Mouse (Mus musculus): ENCODE measurements around the gene Prrt4. TPM values are rescaled to one million over a fixed set of nuclear protein-coding genes. Genes with fewer than 3 reads are reported as not detected.

Prrt4 gene
- polyA plus RNA-seq, 1 experiment, result 0.02 TPM

- peaks cover 48% of the 10 kb centered on the region for H3K36me3 ChIP-seq (ENCODE audit: control insufficient read depth)
- no peaks in the 10 kb centered on the region for H3K4me1 ChIP-seq (ENCODE audit: control insufficient read depth)
- no peaks in the 10 kb centered on the region for H3K9me3 ChIP-seq (ENCODE audit: control insufficient read depth, low read length)
- no peaks in the 10 kb centered on the region for H3K27me3 ChIP-seq (ENCODE audit: control insufficient read depth)
- no peak overlapping the region for H3K4me3 ChIP-seq (replicated peaks)
- TF ChIP-seq GATA1 (IDR thresholded peaks at IDR 0.05; ENCODE audit: low read length) (no peak), TAL1 (IDR thresholded peaks at IDR 0.05; ENCODE audit: low read length) (no peak)
Measured at GRCm38 (mm10) chr6:29145456-29146307, 33.7 kb downstream of the Prrt4 start.

- no peaks in the 10 kb centered on the region for H3K9me3 ChIP-seq (ENCODE audit: control insufficient read depth, low read length)
- H3K27me3 ChIP-seq (ENCODE audit: control insufficient read depth), result no peaks in the 10 kb centered on the region
- no peak overlapping the region for H3K4me3 ChIP-seq (replicated peaks)
- H3K36me3 ChIP-seq (ENCODE audit: control insufficient read depth), result peaks cover 52% of the 10 kb centered on the region
- no peak for TF ChIP-seq GATA1 (IDR thresholded peaks at IDR 0.05; ENCODE audit: low read length)
- H3K4me1 ChIP-seq (ENCODE audit: control insufficient read depth), result no peaks in the 10 kb centered on the region
Measured at GRCm38 (mm10) chr6:29144971-29145370, 34.4 kb downstream of the Prrt4 start.

- TF ChIP-seq TAL1 (IDR thresholded peaks at IDR 0.05; ENCODE audit: low read length), result no peak
- no peak for TF ChIP-seq GATA1 (IDR thresholded peaks at IDR 0.05; ENCODE audit: low read length)
- Histone ChIP-seq H3K36me3 (ENCODE audit: control insufficient read depth) (peaks cover 47% of the 10 kb centered on the region), H3K27me3 (ENCODE audit: control insufficient read depth) (no peaks in the 10 kb centered on the region), H3K4me3 (replicated peaks) (no peak overlapping the region), H3K9me3 (ENCODE audit: control insufficient read depth, low read length) (no peaks in the 10 kb centered on the region), H3K4me1 (ENCODE audit: control insufficient read depth) (no peaks in the 10 kb centered on the region)
Measured at GRCm38 (mm10) chr6:29143608-29144007, 35.8 kb downstream of the Prrt4 start.

GRCm38 (mm10) chr6:29137441-29137840 is 41.9 kb downstream of the Prrt4 start:
- no peaks in the 10 kb centered on the region for H3K27me3 ChIP-seq (ENCODE audit: control insufficient read depth)
- no peak overlapping the region for H3K4me3 ChIP-seq (replicated peaks)
- no peaks in the 10 kb centered on the region for H3K4me1 ChIP-seq (ENCODE audit: control insufficient read depth)
- H3K36me3 ChIP-seq (ENCODE audit: control insufficient read depth), result peaks cover 69% of the 10 kb centered on the region
- no peaks in the 10 kb centered on the region for H3K9me3 ChIP-seq (ENCODE audit: control insufficient read depth, low read length)
- TF ChIP-seq GATA1 (IDR thresholded peaks at IDR 0.05; ENCODE audit: low read length) (no peak), TAL1 (IDR thresholded peaks at IDR 0.05; ENCODE audit: low read length) (no peak)

GRCm38 (mm10) chr6:29133100-29133499 is 46.3 kb downstream of the Prrt4 start:
- Histone ChIP-seq H3K9me3 (ENCODE audit: control insufficient read depth, low read length) (no peaks in the 10 kb centered on the region), H3K36me3 (ENCODE audit: control insufficient read depth) (peaks cover 68% of the 10 kb centered on the region), H3K27me3 (ENCODE audit: control insufficient read depth) (no peaks in the 10 kb centered on the region), H3K4me1 (ENCODE audit: control insufficient read depth) (no peaks in the 10 kb centered on the region), H3K4me3 (replicated peaks) (no peak overlapping the region)
- TF ChIP-seq GATA1 (IDR thresholded peaks at IDR 0.05; ENCODE audit: low read length) (no peak), TAL1 (IDR thresholded peaks at IDR 0.05; ENCODE audit: low read length) (no peak)

GRCm38 (mm10) chr6:29126878-29127426 is 52.4 kb downstream of the Prrt4 start:
- peaks cover 53% of the 10 kb centered on the region for H3K36me3 ChIP-seq (ENCODE audit: control insufficient read depth)
- H3K9me3 ChIP-seq (ENCODE audit: control insufficient read depth, low read length), result no peaks in the 10 kb centered on the region
- no peaks in the 10 kb centered on the region for H3K4me1 ChIP-seq (ENCODE audit: control insufficient read depth)
- no peak overlapping the region for H3K4me3 ChIP-seq (replicated peaks)
- TF ChIP-seq TAL1 (IDR thresholded peaks at IDR 0.05; ENCODE audit: low read length), result no peak
- TF ChIP-seq GATA1 (IDR thresholded peaks at IDR 0.05; ENCODE audit: low read length), result no peak
- H3K27me3 ChIP-seq (ENCODE audit: control insufficient read depth), result no peaks in the 10 kb centered on the region

GRCm38 (mm10) chr6:29119990-29120389 is 59.4 kb downstream of the Prrt4 start:
- Histone ChIP-seq H3K9me3 (ENCODE audit: control insufficient read depth, low read length) (no peaks in the 10 kb centered on the region), H3K27me3 (ENCODE audit: control insufficient read depth) (no peaks in the 10 kb centered on the region)

More at GRCm38 (mm10) chr6:29119990-29120389, 59.4 kb downstream of the Prrt4 start:
- H3K36me3 ChIP-seq (ENCODE audit: control insufficient read depth), result peaks cover 6% of the 10 kb centered on the region
- TF ChIP-seq TAL1 (IDR thresholded peaks at IDR 0.05; ENCODE audit: low read length), result no peak
- TF ChIP-seq GATA1 (IDR thresholded peaks at IDR 0.05; ENCODE audit: low read length), result no peak
- no peak overlapping the region for H3K4me3 ChIP-seq (replicated peaks)
- H3K4me1 ChIP-seq (ENCODE audit: control insufficient read depth), result no peaks in the 10 kb centered on the region

Other genes starting within 250 kb of the Prrt4 start
- gene Lep, start 119.4 kb downstream of the Prrt4 start, polyA plus RNA-seq (2012), result not detected in 2 replicates
- gene Rbm28, start 14.6 kb downstream of the Prrt4 start, polyA plus RNA-seq (2012), result 0.50 and 0.55 TPM in 2 replicates
- 1.7 and 1.8 TPM in 2 replicates for gene Impdh1, start 36.8 kb upstream of the Prrt4 start, polyA plus RNA-seq (2012)
- gene Hilpda, start 92.9 kb upstream of the Prrt4 start, polyA plus RNA-seq (2012), result 0.76 and 0.80 TPM in 2 replicates
- gene Fam71f2, start 100.0 kb upstream of the Prrt4 start, polyA plus RNA-seq (2012), result not detected in 2 replicates
- not detected in 2 replicates for gene Fam71f1, start 139.6 kb upstream of the Prrt4 start, polyA plus RNA-seq (2012)
- 0.17 and 0.63 TPM in 2 replicates for gene Calu, start 168.5 kb upstream of the Prrt4 start, polyA plus RNA-seq (2012)
- gene Opn1sw, start 208.9 kb upstream of the Prrt4 start, polyA plus RNA-seq (2012), result not detected in 2 replicates
- not detected in 2 replicates for gene Ccdc136, start 216.7 kb upstream of the Prrt4 start, polyA plus RNA-seq (2012)